Mouse (Mus musculus): ENCODE results near the gene Slc6a17.

DNA sequence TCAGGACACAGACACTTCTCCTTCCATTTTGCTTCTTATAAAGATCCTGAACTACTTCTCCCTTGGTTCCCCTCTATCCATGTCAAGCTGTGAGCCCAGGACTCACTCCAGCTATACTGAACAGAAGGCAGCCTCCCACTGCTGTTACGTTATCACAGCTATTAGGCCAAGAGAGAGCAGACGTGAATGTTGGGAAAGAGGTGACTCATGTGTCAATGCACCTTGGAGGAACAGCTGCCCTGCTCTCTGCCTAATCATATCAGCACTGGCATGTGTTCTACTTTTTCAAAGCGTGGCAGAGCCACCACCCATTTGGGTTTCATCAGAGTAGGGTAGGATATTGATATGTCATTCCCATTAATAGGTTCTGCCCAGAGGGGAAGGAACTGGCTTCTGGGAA, 71.0 kb downstream of the Slc6a17 start:
- TF ChIP-seq CTCF (IDR thresholded peaks at IDR 0.05; ENCODE audit: low read depth), result no peak
- no peak for TF ChIP-seq EP300 (IDR thresholded peaks at IDR 0.05; ENCODE audit: low read depth)

Data from liver, postnatal 0 days (tissue).